Mouse (Mus musculus) myocyte (in vitro differentiated cells): ENCODE results near the gene 4930568D16Rik.

Experiments used
- MAX ChIP-seq: IDR thresholded peaks from one replicate; pipeline ENCODE4 v1.6.1; 2011; ENCODE audit warnings: low read depth, mild to moderate bottlenecking, control low read depth
- MYOD1 ChIP-seq, 3 experiments: IDR thresholded peaks; one replicate each; pipeline ENCODE4 v1.6.1; 2011; ENCODE audit warnings: control low read depth in 2 of 3, low read depth in 2 of 3, mild to moderate bottlenecking in 2 of 3, moderate library complexity in 1 of 3; ENCODE audit not compliant: insufficient read length in 2 of 3, control insufficient read depth in 1 of 3
- MYOG ChIP-seq, 3 experiments: IDR thresholded peaks; one replicate each; pipeline ENCODE4 v1.6.1; 2011; ENCODE audit warnings: control low read depth in 2 of 3, low read depth in 2 of 3, mild to moderate bottlenecking in 2 of 3; ENCODE audit not compliant: insufficient read length in 2 of 3, control insufficient read depth in 1 of 3, insufficient read depth in 1 of 3
- POLR2A ChIP-seq: IDR thresholded peaks from one replicate; pipeline ENCODE4 v1.6.1; 2011; ENCODE audit warnings: low read depth, mild to moderate bottlenecking, control low read depth, moderate library complexity; ENCODE audit not compliant: insufficient read length
- REST ChIP-seq: IDR thresholded peaks from one replicate; pipeline ENCODE4 v1.6.1; 2011; ENCODE audit warnings: mild to moderate bottlenecking, control low read depth, moderate library complexity; ENCODE audit not compliant: insufficient read depth, insufficient read length
- TCF12 ChIP-seq: IDR thresholded peaks from one replicate; pipeline ENCODE4 v1.6.1; 2011; ENCODE audit warnings: mild to moderate bottlenecking, control low read depth; ENCODE audit not compliant: poor library complexity, insufficient read depth, severe bottlenecking

GRCm38 (mm10) chr2:35402391-35402790 is 34.9 kb upstream of the 4930568D16Rik start:
- TF ChIP-seq POLR2A, result no peak
- no peak for TF ChIP-seq MAX
- no peak for TF ChIP-seq MYOD1 (IDR thresholded peaks at IDR 0.05; ENCODE audit: control insufficient read depth in 1 of 3, insufficient read length in 2 of 3, low read depth in 2 of 3)
- TF ChIP-seq TCF12, result no peak
- TF ChIP-seq REST, result no peak
- no peak for TF ChIP-seq MYOG (IDR thresholded peaks at IDR 0.05; ENCODE audit: control insufficient read depth in 1 of 3, insufficient read depth in 1 of 3, insufficient read length in 2 of 3, low read depth in 2 of 3)
